In genomic region chr14:115092952-115093351, GRCm38 (mm10) we compare ENCODE assay signal across 10 mouse cellular contexts. TPM values are rescaled to one million over a fixed set of nuclear protein-coding genes. Genes with fewer than 3 reads are reported as not detected.
DNase-seq lines count a peak whose midpoint lies in the region; ATAC-seq and TF ChIP-seq lines count a peak whose summit lies in the region.
"Had no signal": no experiment of that assay in that cellular context is flagged by ENCODE, and none has a peak within 500 bp of the region (broad histone marks: within the 10 kb centered on the region; RNA-seq: fewer than 3 reads in every experiment).

No protein-coding gene starts in this region.

- H3K4me3 ChIP-seq in lung, embryonic 14.5 days (ENCODE audit: low read depth, low read length): peak overlapping the region; percentile 59; the same call in 1 of the 2 replicates
- H3K4me3 ChIP-seq in forebrain, embryonic 14.5 days (ENCODE audit: low read depth, low read length): peak overlapping the region; percentile 67
- peak overlapping the region; percentile 67 for H3K4me3 ChIP-seq in limb, embryonic 12.5 days (replicated peaks)
- H3K4me3 ChIP-seq in neural tube, embryonic 15.5 days (replicated peaks): peak overlapping the region; percentile 64

- no peak for DNase-seq in lung, embryonic 14.5 days
- no peak for DNase-seq in lung, postnatal 36 days
- no peak for DNase-seq in forebrain, embryonic 14.5 days (ENCODE audit: low spot score)
- DNase-seq in adrenal gland, postnatal 14 days: no peak
- DNase-seq in Muller cell, postnatal 12 days (ENCODE audit: inconsistent ontology term): no peak
- DNase-seq in left cerebral cortex, postnatal 14 days (ENCODE audit: low spot score in 2 of 2): no peak
- DNase-seq: cerebellum, adult 9-10 months had no signal

- H3K27ac ChIP-seq in lung, embryonic 14.5 days (ENCODE audit: low read depth): no peak overlapping the region
- no peak overlapping the region for H3K27ac ChIP-seq in forebrain, embryonic 14.5 days (ENCODE audit: low read depth, low read length)
- no peak overlapping the region for H3K27ac ChIP-seq in limb, embryonic 12.5 days
- no peak overlapping the region for H3K27ac ChIP-seq in neural tube, embryonic 15.5 days (replicated peaks)

- no peaks in the 10 kb centered on the region for H3K9me3 ChIP-seq in lung, embryonic 14.5 days (ENCODE audit: low read depth, low read length)
- no peaks in the 10 kb centered on the region for H3K9me3 ChIP-seq in forebrain, embryonic 14.5 days (replicated peaks; ENCODE audit: control insufficient read depth, low read length)
- no peaks in the 10 kb centered on the region for H3K9me3 ChIP-seq in limb, embryonic 12.5 days
- no peaks in the 10 kb centered on the region for H3K9me3 ChIP-seq in neural tube, embryonic 15.5 days (replicated peaks)

- ATAC-seq in lung, embryonic 14.5 days (ENCODE audit: insufficient read depth): no peak
- ATAC-seq in forebrain, embryonic 14.5 days: no peak
- ATAC-seq in limb, embryonic 12.5 days (ENCODE audit: insufficient number of reproducible peaks, insufficient read depth, low FRiP score, low TSS enrichment, low read depth): no peak
- peak; percentile 1; the same call in 1 of the 2 replicates for ATAC-seq in neural tube, embryonic 15.5 days (ENCODE audit: low FRiP score)

- no peaks in the 10 kb centered on the region for H3K4me1 ChIP-seq in lung, embryonic 14.5 days (ENCODE audit: insufficient read depth)
- no peaks in the 10 kb centered on the region for H3K4me1 ChIP-seq in forebrain, embryonic 14.5 days (ENCODE audit: control insufficient read depth, insufficient read depth, low read length)
- peaks cover 4% of the 10 kb centered on the region; the same call in 1 of the 2 replicates for H3K4me1 ChIP-seq in limb, embryonic 12.5 days (replicated peaks)
- peaks cover 9% of the 10 kb centered on the region for H3K4me1 ChIP-seq in neural tube, embryonic 15.5 days

- H3K9ac ChIP-seq in lung, embryonic 14.5 days: no peak overlapping the region
- H3K9ac ChIP-seq in forebrain, embryonic 14.5 days (ENCODE audit: low read length): peak overlapping the region; percentile 67; the same call in 1 of the 2 replicates
- peak overlapping the region; percentile 60; the same call in 1 of the 2 replicates for H3K9ac ChIP-seq in limb, embryonic 12.5 days (replicated peaks)
- H3K9ac ChIP-seq in neural tube, embryonic 15.5 days (replicated peaks): peak overlapping the region; percentile 63; the same call in 1 of the 2 replicates

- TF ChIP-seq CTCF in lung, embryonic 14.5 days (IDR thresholded peaks at IDR 0.05; ENCODE audit: low read depth): no peak

- WGBS in lung, embryonic 14.5 days: 22% methylated on average over 6 of the region's 6 CpGs
- whole genome bisulfite sequencing in forebrain, embryonic 14.5 days: 20% methylated on average over 6 of the region's 6 CpGs
- 20% methylated on average over 6 of the region's 6 CpGs for WGBS in limb, embryonic 12.5 days
- WGBS in neural tube, embryonic 15.5 days: 23% methylated on average over 6 of the region's 6 CpGs

- H3K27me3 ChIP-seq in lung, embryonic 14.5 days (ENCODE audit: insufficient read depth, low read length): peaks cover 39% of the 10 kb centered on the region
- H3K27me3 ChIP-seq in forebrain, embryonic 14.5 days (replicated peaks; ENCODE audit: control insufficient read depth, insufficient read depth, low read length): peaks cover 24% of the 10 kb centered on the region
- H3K27me3 ChIP-seq in limb, embryonic 12.5 days: peaks cover 28% of the 10 kb centered on the region
- peaks cover 33% of the 10 kb centered on the region for H3K27me3 ChIP-seq in neural tube, embryonic 15.5 days (replicated peaks)

- H3K4me2 ChIP-seq in lung, embryonic 14.5 days: peak overlapping the region; percentile 94
- peak overlapping the region; percentile 95 for H3K4me2 ChIP-seq in forebrain, embryonic 14.5 days (ENCODE audit: low read length)
- H3K4me2 ChIP-seq in limb, embryonic 12.5 days: peak overlapping the region; percentile 95
- H3K4me2 ChIP-seq in neural tube, embryonic 15.5 days: peak overlapping the region; percentile 97

- intact Hi-C loops in left cerebral cortex, postnatal 14 days (cut with DNase I): no loop called here

- H3K36me3 ChIP-seq in lung, embryonic 14.5 days (ENCODE audit: insufficient read depth): no peaks in the 10 kb centered on the region
- no peaks in the 10 kb centered on the region for H3K36me3 ChIP-seq in forebrain, embryonic 14.5 days (ENCODE audit: control insufficient read depth, insufficient read depth, low read length)
- H3K36me3 ChIP-seq in limb, embryonic 12.5 days: no peaks in the 10 kb centered on the region
- no peaks in the 10 kb centered on the region for H3K36me3 ChIP-seq in neural tube, embryonic 15.5 days

RNA-seq across cellular contexts. Expression of gene Gpc5, which starts 0.9 kb away (rescaled TPM):
- polyA plus RNA-seq in lung, embryonic 14.5 days (2014; fragmentation: Nextera tagmentation; extraction: Ambion mirVana): 0.29 and 0.30 TPM in 2 replicates
- polyA plus RNA-seq in forebrain, embryonic 14.5 days (2014; fragmentation: Nextera tagmentation; extraction: Ambion mirVana): 1.9 TPM in 2 replicates
- 1.2 TPM in 2 replicates for polyA plus RNA-seq in limb, embryonic 12.5 days (2016; fragmentation: Nextera tagmentation; extraction: Ambion mirVana)
- polyA plus RNA-seq in neural tube, embryonic 15.5 days (2015; fragmentation: Nextera tagmentation; extraction: Ambion mirVana): 17.4 and 21.3 TPM in 2 replicates
- total RNA-seq in adrenal gland, postnatal 14 days (2021): 1.4 and 2.6 TPM in 2 replicates
- total RNA-seq in left cerebral cortex, postnatal 14 days (2021): 10 to 100 TPM; 34.5 to 37.6 TPM
- total RNA-seq: hematopoietic stem cell, adult 5-6 weeks had no signal
